Mouse (Mus musculus) CD8-positive naive resting alpha-beta T cell, adult 2 months (primary cell): ENCODE results near the gene Gm20219.
A peak's percentile ranks its signal among the peaks of the same experiment; 100 is the strongest.

ENCODE experiments used
- DNase-seq, 2 experiments: peaks; one replicate each; pipeline ENCODE4 v3.0.0; 2022; ENCODE audit warnings: low read depth in 2 of 2, low spot score in 2 of 2

Gene Gm20219

DNA sequence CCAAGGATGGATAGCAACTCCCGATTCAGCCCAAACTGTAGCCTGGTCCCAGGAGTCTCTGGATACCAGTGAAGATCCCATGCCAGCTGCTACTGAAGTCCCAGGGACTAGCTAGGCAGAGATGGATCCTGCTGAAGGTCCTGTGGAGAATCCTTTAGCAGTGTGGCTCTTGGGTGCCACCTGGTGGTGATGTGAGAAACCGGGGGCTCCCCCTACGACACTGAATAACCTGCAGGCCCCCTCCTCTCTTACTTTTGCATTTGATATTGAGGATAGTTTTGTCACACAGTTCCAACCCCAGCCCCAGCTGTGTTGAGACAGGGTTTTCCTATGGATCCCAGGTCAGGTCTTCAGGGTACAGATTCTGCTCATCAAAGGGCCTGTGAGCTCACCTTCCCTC is 4.3 kb upstream of the Gm20219 start:
- DNase-seq, result peak; percentile 54 to 68

DNA sequence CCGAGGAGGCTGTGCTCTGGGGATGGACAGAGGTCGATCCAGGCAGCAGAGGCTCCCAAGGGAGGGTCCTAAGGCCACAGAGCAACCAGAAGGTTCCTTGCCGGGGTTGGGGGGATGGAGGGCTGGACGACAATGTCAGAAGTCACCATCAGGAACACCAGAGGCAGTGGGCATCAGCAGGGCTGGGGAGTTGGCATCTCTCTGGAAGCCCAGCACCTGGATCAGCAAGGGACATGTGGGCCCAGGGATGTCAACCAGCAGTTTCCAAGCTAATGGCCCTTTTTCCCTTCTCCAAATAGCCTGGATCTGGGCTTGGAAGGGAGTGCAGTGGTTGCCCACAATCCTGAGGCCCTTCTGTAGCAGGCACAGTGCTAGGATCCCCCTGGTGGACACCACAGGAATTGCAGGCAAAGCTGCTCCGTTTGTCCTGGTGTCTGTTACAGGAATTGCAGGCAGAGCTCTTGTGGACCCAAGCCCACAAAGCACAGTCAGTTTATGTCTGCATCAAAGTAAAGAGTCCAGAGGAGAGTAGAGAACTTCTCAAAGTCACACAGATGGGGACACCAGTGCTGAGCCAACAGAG is 1.3 kb downstream of the Gm20219 start:
- DNase-seq, result peak; percentile 81 to 82

DNA sequence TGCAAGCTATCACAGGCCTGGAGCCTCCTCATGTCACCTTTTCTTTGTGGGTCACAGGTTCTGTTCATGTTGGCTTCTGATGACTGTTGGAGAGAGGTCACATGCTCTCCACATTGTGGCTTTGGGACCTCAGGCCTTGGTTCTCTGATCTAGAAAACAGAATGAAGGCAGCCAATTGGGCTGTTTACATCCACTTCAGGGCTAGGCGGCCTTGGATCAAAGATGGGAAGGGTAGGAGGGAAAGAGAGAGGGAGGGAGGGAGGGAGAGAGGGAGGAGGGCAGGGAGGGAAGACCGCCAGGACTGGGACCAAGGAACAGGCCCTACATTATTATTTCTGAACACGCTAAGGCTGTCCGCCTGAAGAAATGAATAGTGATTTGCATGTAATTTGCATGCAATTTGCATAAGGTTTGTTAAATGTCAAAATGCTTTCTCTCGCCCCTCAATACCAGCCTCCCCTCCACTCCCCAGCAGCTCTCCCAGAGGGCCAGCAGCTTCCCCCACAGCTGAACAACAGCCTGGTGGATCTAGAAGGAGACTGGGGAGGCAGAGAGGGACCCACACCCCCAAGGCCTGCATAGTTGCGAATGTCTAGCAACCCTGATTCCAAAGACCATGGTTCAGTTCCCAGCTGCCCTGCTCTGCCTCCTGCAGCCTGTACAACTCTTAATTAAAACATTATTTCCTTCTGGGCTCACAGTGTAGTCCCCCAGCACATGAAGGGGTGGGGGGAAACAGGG is 2.2 kb downstream of the Gm20219 start:
- no peak for DNase-seq

DNA sequence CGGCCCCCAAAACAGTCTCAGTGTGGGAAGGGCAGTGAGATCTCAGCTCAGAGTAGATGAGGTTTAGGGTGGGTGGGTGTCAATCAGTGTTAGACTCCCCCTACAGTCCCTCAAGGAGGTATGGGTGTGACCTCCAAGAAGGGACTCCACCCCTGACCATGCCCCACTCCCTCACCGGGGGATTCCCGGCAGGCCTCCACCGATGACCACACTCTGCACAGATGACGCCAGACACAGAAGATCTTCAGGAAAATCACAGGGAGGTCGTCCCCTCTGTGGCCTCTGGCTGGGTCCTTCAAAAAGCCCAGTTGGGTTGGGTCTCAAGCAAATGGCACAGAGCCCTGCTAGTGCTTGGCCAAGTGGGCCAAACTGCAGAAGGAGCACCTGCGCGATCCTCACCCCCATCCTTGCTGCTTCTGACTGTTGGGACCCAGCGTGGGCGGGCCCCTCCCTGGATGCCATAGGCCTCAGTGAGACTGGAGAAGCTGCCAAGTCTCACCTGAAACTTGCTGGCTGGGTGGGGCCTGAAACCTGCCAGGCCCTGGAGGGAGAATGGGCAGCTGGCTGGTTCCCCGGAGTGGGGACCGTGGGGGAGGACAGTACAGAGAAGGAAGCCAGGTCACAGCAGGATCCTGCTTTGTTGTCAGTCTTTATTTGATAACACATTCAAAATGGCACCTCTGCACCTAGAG is 3.3 kb downstream of the Gm20219 start:
- DNase-seq, result no peak

DNA sequence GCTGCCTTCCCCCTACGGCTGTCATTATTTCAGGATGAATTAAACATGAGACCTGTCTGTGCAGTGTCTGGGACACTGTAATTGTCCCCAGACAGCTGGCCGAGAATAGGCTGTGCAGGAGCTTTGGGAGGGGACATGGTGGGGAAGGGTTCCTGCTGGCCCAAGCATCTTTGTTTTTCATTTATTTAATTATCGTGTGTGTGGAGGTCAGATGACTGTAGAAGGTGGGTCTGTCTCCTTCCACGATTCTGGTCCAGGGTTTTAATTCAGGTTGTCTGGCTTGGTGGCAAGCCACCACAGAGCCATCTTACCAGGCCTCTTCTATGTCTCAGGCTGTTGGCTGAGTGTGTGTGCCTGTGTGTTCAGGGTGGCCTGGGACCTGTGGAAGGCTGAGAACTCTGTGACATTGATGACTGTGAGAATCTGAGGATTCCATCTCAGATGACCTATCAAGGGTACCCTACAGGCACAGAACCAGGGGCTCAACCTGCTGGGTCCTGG is 5.5 kb downstream of the Gm20219 start:
- no peak for DNase-seq

DNA sequence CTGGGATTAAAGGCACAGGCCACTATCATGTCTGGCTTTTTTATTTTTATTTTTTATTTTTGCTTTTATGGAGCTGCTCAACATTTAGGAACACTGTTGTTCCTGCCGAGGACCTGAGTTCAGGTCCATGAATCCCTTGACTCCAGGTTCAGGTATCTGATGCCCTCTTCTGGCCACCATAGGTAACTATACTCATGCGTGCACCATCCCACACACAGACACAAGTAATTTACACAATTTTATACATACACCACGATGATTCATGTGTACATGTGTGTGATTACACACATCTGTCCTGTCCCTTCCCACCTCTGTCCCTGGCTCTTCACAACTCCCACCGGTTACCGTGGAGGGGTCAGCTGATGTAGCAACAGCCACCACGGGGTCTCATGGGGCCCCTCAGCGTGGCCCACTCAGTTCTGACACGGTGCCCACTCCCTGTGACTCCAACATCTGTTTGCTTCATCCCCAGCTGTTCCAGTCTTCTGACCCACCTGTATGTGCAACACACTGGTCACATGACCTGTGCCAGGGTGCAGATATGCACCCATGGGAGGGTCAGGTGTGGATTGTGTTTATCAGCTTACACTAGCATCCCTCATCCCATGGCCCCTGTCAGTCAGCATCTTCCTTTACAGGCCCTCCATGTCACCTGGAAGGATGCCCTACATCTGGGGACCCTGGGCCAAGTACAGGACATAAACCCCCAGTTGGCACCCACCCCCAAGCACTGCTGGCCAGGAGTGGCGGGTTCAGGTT is 6.2 kb downstream of the Gm20219 start:
- no peak for DNase-seq

DNA sequence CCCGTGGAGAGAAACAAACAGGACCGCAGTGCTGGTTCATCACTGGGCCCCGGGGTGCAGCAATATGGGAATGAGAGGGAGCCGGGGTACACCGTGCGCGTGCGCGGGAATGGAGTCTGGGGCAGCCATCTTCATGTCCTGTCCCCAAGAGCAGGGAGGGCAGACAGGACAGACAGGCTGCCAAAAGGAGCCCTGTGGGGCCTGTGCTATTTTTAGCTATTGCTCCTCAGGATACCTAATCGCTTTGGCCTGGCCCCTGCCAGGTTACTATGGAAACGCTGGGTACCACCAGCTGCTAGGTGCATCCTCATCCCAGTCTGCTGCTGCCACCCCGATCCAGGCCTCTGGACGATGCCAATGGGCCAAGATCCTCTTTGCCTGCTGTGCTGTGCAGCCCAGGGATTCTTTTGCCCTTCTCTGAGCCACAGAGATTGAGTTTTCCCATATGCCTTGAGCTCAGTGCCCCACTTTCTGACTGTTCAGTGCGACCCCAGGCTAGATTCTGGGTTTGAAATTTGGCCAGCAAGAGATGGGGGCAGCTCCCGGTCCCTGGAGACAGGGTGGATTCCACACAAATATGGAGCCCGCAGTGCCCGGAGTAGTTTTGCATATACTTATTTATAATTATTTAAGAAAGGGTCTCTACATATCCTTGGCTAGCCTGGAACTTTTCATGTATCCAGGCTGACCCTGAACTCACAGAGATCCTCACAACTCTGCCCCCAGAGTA is 6.9 kb downstream of the Gm20219 start:
- DNase-seq, result no peak

DNA sequence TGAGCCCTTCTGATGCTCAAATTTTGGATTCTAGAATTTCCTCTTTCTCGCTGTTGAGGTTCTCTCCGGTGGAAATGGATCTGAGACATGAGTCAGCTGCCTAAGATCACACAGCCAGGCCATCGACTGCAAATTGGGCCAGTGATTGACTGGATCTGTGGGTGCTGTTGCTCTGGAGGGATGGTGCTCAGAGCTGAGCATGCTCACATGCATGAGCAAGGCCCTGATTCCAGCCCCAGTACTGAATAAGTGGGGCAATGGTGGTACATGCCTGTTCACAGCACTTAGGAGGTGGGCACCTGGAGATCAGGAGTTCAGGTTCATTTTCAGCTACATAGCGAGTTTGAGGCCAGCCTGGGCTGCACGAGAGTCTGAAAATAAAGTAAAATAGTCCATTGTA is 7.6 kb downstream of the Gm20219 start:
- DNase-seq, result no peak

DNA sequence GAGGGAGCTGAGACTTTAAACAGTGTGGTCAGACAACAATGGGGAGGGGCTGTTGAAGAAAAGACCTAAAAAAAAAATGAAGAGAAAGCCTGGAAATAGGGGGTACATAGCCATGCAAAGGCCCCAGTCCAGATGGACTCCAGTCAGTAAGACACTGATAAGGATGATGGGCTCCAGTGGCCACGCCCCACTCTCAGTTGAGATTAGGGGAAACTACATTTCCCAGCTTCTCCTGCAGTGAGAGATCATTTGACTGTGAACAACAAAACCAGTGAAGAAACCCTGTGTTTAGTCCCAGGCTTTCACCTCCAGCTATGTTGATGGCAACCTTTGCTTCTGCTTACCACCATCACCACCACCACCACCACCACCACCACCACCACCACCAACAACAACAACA is 8.2 kb downstream of the Gm20219 start:
- DNase-seq, result no peak

DNA sequence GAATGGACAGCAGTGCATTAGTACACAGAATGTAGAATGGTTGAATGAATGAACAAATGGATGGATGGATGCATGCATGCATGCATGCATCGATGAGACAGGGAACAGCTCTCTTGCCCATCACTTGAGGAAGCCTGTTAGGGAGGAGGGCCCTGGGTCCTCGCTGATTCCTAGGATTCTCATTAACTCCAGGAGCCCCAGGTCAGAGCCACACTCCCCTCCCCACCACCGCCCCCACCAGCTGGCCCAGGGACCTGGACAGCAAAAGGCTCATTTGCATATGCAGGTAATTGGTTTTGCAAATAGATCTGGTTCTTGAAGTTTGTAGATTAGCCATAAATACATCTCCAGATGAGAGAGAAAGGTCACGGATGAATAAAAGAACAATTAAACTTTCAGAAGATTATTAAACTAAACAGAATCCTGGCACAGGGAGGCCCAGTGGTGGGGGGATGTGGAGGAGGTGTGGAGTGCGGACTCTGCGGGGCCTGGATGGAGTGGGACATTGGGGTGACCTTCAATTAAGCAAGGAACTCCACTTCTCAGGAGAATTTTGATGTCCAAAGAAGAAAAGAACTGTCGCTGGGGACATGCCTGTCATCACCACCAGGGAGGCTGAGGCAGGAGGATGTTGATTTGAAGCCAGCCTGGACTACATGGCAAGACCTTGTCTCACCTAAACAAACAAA is 9.3 kb downstream of the Gm20219 start:
- no peak for DNase-seq

DNA sequence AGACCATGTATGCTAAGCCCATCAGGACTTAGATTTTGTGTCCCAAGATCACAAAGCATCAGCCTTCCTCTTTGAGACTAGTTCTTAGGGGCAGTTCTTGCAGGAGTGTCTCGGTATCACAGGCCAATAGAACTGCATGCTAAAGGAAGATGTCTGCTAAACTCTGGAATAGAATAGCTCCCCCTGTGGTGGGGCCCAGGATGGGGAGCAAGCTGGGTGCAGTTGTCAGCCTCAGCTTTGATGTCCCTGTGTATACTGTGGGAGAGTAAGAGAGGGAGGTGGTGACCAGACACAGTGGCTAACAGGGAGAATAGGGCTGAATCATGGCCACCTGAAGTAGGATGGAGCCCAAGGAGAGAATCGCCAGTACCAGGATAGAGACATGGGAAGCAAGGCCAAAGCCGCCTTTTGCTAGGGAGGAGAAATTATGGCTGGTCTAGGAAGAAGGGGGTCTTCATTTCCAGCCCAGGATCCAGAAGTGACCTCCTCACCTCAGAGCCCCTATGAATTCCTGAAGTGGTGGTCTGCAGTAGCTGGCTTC is 10.4 kb downstream of the Gm20219 start:
- DNase-seq, result no peak

DNA sequence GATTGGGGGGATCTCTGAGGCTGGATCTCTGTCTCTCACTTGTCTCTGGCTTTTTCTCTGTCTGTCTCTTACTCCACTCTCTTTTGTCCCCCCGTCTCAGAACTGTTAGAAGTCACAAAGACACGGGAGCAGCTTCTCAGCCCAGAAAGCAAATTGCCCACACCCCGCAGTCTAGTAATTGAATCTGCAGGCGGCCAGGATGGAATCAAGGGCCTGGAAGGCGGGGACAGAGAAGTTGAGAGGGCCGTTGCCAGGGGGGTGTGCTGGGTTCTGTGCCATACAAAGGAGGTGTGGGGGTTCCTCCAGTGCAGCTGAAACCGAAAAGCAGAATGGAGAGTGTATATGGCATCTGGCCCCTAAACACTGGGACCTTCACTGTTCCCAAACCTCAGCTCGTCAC is 11.5 kb downstream of the Gm20219 start:
- no peak for DNase-seq

DNA sequence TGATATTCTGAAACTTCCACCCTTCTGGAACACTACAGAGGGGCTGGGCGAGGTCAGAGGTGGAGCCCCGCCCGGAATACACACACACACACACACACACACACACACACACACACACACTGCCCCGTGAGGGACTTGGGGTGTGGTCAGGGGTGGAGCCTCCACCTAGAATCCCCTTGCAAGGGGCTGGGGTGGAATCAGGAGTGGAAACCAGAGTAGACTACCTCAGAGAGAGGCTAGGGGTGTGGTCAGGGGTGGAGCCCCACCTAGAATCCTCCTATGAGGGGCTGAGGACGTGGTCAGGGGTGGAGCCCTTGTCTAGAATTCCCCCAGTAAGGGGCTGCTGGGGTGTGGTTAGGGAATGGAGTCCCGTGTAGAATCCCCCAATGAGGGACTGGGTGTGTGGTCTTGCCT is 13.6 kb downstream of the Gm20219 start:
- no peak for DNase-seq

DNA sequence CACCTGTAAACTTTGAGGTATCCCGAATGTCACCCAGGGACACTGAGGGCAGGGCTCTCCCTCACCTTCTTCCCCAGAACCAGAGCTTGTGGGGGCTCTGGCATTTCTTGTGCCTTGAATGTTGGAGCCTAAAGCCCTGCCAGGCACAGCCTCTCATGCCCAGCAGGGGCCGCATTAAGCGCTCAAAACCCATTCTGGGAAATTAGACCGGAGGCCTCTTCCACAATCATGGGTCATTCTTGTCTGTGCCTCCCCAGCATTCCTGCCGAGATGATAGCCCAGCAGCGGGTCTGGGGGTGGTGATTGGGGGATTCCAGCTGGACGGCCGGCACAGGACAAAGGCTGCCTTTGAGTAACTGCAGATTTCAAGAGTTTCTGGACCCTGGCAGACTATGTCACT is 16.3 kb downstream of the Gm20219 start:
- no peak for DNase-seq

DNA sequence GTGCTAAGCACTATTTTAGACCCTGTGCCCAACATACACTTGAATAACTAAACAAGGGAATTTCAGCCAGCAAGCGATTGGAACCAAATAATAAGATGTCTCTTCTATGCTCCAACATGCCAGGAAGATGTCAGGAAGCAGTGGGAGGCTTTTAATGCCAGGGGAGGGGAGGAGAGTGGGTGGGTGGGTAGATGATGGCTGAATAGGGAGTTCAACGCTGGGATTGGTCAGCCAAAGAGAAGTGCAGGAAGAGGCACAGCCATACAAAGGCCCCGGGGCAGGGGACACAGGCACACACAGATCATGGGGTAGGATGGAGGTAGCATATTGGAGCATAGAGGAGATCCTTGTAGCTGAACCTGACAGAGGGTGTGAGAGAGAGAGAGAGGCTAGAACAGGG is 17.3 kb downstream of the Gm20219 start:
- DNase-seq, result no peak

DNA sequence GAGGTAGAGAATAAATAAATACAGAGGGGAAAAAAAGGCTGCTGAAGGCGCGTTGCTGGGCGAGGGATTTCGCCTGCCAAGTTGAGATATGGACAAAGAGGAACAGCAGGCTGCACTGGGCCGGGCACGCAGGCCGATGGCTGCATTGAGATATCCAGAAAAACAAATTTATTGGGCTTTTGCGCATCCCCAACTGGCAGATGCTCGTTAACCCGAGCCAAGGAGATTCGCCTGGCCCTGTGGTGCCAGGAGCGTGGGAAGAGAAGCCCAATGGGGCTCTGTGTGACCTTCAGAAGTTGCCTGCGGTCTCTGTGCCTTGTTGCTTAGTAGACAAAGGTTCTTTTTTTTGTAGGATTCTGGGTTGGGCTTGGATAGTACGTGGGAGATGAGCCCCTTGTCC is 18.0 kb downstream of the Gm20219 start:
- DNase-seq, result no peak

DNA sequence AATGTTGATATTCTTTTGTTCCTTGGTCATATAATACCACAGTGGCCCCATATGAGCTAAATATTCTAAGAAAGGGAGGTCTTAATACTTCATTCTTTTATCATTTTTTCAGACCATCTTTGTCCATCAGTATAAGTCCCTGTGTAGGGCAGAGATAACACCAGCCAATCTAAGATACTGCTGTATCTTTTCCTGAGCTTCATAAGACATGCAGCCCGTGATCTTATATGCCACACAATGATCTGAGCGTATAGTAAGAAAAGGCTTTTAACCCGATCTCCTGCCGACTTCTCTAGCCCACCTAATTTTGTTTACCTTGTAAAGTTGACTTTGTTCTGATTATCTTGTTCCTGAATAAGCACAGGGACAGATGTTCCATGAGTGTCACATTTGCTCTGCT is 29.2 kb downstream of the Gm20219 start:
- DNase-seq, result no peak

DNA sequence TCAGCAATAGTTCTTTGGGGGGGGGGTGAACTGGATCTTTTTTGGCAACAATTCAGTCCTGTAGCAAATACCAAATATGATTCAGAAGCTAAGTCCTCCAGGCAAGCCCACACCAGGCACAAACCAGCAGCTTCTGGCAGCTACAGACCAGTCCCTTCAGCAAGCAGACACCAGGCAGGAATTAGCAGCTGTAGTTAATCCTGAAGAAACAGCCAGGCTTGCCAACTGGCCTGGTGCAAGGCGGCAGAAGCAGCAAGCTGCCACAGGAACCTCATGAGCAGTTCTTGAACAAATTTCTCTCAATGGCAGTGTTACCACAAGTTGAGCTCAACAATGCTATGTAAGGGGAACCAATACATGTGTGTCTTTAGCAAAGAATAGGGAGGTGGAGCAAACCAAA is 31.4 kb downstream of the Gm20219 start:
- no peak for DNase-seq

DNA sequence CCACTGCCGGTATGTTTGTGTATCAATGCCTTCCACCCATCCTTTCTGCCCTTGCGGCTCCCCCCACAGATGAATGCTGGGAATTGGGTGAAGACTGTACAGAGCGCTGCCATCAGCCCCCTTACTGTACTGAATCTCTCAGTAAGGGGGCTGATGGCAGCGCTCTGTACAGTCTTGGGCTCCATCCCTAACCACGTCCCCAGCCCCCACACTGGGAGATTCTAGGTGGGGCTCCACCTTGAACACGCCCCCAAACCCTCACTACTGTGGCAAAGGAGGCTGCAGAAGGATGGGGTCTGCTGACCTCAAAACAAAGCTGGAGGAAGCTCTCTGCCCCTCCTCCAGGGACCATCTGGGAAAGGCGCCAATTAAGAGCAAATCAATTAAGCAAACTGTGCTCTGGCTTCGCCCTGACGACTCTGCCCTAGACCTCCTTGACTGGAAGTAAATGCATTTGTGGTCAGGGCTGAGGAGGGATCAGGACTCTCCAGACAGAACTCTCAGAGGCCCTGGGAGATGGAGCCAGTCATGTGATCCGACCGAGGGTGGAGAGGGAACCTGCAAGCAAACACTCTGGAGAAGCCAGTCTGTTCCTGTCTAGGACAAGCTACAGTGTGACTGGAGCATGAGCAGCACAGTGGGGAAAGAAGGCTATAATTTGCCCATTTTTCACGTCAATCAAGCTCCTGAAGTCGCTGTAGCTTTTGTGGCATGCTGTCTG is 38.3 kb downstream of the Gm20219 start:
- DNase-seq, result no peak
